Mouse (Mus musculus) ES-E14 (cell line): ENCODE measurements around the gene Tex44. TPM values are rescaled to one million over a fixed set of nuclear protein-coding genes. Genes with fewer than 3 reads are reported as not detected.

ENCODE experiments used
- DNase-seq: peaks from one replicate; pipeline ENCODE4 v3.0.0-alpha.2; 2013; ENCODE audit warnings: low read depth, low spot score
- H3K27ac ChIP-seq: 2 replicates; pipeline ENCODE4 v1.5.1; 2012; ENCODE audit warnings: low read depth, mild to moderate bottlenecking, low read length, moderate library complexity, mixed read lengths; ENCODE audit not compliant: poor library complexity, insufficient read depth, severe bottlenecking
- H3K36me3 ChIP-seq: 2 replicates; pipeline ENCODE4 v1.6.1; 2012; ENCODE audit warnings: mild to moderate bottlenecking, low read length, moderate library complexity, mixed read lengths; ENCODE audit not compliant: control insufficient read depth, poor library complexity, insufficient read depth, severe bottlenecking
- H3K4me1 ChIP-seq, 2 experiments: fragments of 150-350 bp in 1 of 2; sonication (generic) in 1 of 2; 2 replicates each; pipeline ENCODE4 v1.6.1; 2012; ENCODE audit warnings: low read length in 2 of 2, mild to moderate bottlenecking in 1 of 2, mixed read lengths in 1 of 2; ENCODE audit not compliant: control insufficient read depth in 2 of 2, insufficient read depth in 2 of 2, poor library complexity in 1 of 2
- H3K4me3 ChIP-seq, 2 experiments: fragments of 150-350 bp in 1 of 2; sonication (generic) in 1 of 2; 2 replicates each; pipeline ENCODE4 v1.5.1; 2012; ENCODE audit warnings: low read length in 2 of 2, low read depth in 1 of 2, mild to moderate bottlenecking in 1 of 2, mixed read lengths in 1 of 2; ENCODE audit not compliant: insufficient read depth in 1 of 2, poor library complexity in 1 of 2, severe bottlenecking in 1 of 2
- H3K9ac ChIP-seq: 2 replicates; pipeline ENCODE4 v1.6.1; 2012; ENCODE audit warnings: low read depth, mild to moderate bottlenecking, low read length, mixed read lengths; ENCODE audit not compliant: poor library complexity, insufficient read depth, severe bottlenecking
- H3K9me3 ChIP-seq: fragments of 150-350 bp; sonication (generic); 2 replicates; pipeline ENCODE4 v1.6.1; 2012; ENCODE audit warnings: low read depth, mild to moderate bottlenecking, low read length; ENCODE audit not compliant: control insufficient read depth, insufficient read depth
- CHD2 ChIP-seq: IDR thresholded peaks from 2 replicates; pipeline ENCODE4 v1.6.1; 2014; ENCODE audit warnings: mild to moderate bottlenecking, low read depth, low read length, inconsistent platforms
- HCFC1 ChIP-seq: IDR thresholded peaks from 2 replicates; pipeline ENCODE4 v1.6.1; 2012; ENCODE audit warnings: low read length, inconsistent platforms, borderline replicate concordance; ENCODE audit not compliant: insufficient read depth
- MAFK ChIP-seq: IDR thresholded peaks from 2 replicates; pipeline ENCODE4 v1.6.1; 2014; ENCODE audit warnings: mild to moderate bottlenecking, low read depth, low read length, inconsistent platforms; ENCODE audit not compliant: insufficient read depth
- ZC3H11A ChIP-seq: IDR thresholded peaks from 2 replicates; pipeline ENCODE4 v1.6.1; 2012; ENCODE audit warnings: low read depth, mild to moderate bottlenecking, inconsistent platforms, low read length, borderline replicate concordance
- ZNF384 ChIP-seq: IDR thresholded peaks from 2 replicates; pipeline ENCODE4 v1.6.1; 2012; ENCODE audit warnings: low read depth, low read length, inconsistent platforms
- in situ Hi-C, 2 experiments: fragments of 600-800 bp; cut with MboI; formaldehyde crosslinking; loops; one replicate each; pipeline ENCODE4 v1.15.1; 2025; ENCODE audit warnings: low sequenced_read_pairs in 2 of 2, inconsistent platforms in 1 of 2; ENCODE audit not compliant: unreplicated experiment in 2 of 2
- total RNA-seq: library from RNA; depleted of rRNA; stranded (reverse); fragments of 300-350 nt; gene quantifications from 2 replicates; pipeline ENCODE4 v1.2.3, GENCODE M21; 2012

The Tex44 gene
- total RNA-seq, 1 experiment: not detected

- H3K27ac ChIP-seq: no peak overlapping the region
- H3K36me3 ChIP-seq: no peaks in the 10 kb centered on the region
- in situ Hi-C loops: no loop called here
- TF ChIP-seq HCFC1 (no peak), ZNF384 (no peak), CHD2 (no peak), ZC3H11A (no peak), MAFK (no peak)
- H3K4me1 ChIP-seq: no peaks in the 10 kb centered on the region
- H3K9ac ChIP-seq: no peak overlapping the region
- DNase-seq: no peak
- H3K4me3 ChIP-seq: no peak overlapping the region
- H3K9me3 ChIP-seq: no peaks in the 10 kb centered on the region
These were observed 28.5 kb upstream of the Tex44 start for GRCm38 (mm10) chr1:86397621-86398020.

GRCm38 (mm10) chr1:86398222-86398621, 27.9 kb upstream of the Tex44 start:
- DNase-seq: no peak

GRCm38 (mm10) chr1:86399322-86399721, 26.8 kb upstream of the Tex44 start:
- in situ Hi-C loops: no loop called here
- H3K4me3 ChIP-seq: no peak overlapping the region
- H3K27ac ChIP-seq: no peak overlapping the region
- H3K36me3 ChIP-seq: no peaks in the 10 kb centered on the region
- TF ChIP-seq MAFK (no peak), ZNF384 (no peak), ZC3H11A (no peak), HCFC1 (no peak), CHD2 (no peak)
- H3K9me3 ChIP-seq: no peaks in the 10 kb centered on the region
- H3K4me1 ChIP-seq: no peaks in the 10 kb centered on the region
- no peak overlapping the region for H3K9ac ChIP-seq
- DNase-seq: no peak

More at GRCm38 (mm10) chr1:86398222-86398621, 27.9 kb upstream of the Tex44 start:
- TF ChIP-seq HCFC1 (no peak), ZC3H11A (no peak), MAFK (no peak), CHD2 (no peak), ZNF384 (no peak)
- Histone ChIP-seq H3K4me3 (no peak overlapping the region), H3K9me3 (no peaks in the 10 kb centered on the region), H3K27ac (no peak overlapping the region), H3K9ac (no peak overlapping the region), H3K36me3 (no peaks in the 10 kb centered on the region), H3K4me1 (no peaks in the 10 kb centered on the region)
- in situ Hi-C loops: no loop called here

GRCm38 (mm10) chr1:86400096-86400754, 25.9 kb upstream of the Tex44 start:
- in situ Hi-C loops: no loop called here
- no peaks in the 10 kb centered on the region for H3K4me1 ChIP-seq
- no peak for DNase-seq
- H3K9me3 ChIP-seq: no peaks in the 10 kb centered on the region
- no peak for TF ChIP-seq MAFK
- no peak for TF ChIP-seq CHD2
- no peak for TF ChIP-seq ZNF384
- TF ChIP-seq HCFC1: no peak
- no peak for TF ChIP-seq ZC3H11A
- no peak overlapping the region for H3K9ac ChIP-seq
- no peak overlapping the region for H3K27ac ChIP-seq
- no peak overlapping the region for H3K4me3 ChIP-seq
- H3K36me3 ChIP-seq: no peaks in the 10 kb centered on the region

GRCm38 (mm10) chr1:86404834-86405233, 21.3 kb upstream of the Tex44 start:
- Histone ChIP-seq H3K9me3 (no peaks in the 10 kb centered on the region), H3K27ac (no peak overlapping the region), H3K4me1 (no peaks in the 10 kb centered on the region), H3K36me3 (no peaks in the 10 kb centered on the region), H3K9ac (no peak overlapping the region), H3K4me3 (no peak overlapping the region)
- TF ChIP-seq CHD2 (no peak), MAFK (no peak), ZNF384 (no peak), ZC3H11A (no peak), HCFC1 (no peak)
- in situ Hi-C loops: no loop called here
- no peak for DNase-seq
